Mouse (Mus musculus) mature B cell (primary cell): ENCODE data around the gene Lrrc4.

Experiments
- in situ Hi-C: fragments of 300-500 bp; cut with MboI; formaldehyde crosslinking; loops from 2 replicates; pipeline ENCODE4 v1.14.3; 2019

Gene Lrrc4

DNA sequence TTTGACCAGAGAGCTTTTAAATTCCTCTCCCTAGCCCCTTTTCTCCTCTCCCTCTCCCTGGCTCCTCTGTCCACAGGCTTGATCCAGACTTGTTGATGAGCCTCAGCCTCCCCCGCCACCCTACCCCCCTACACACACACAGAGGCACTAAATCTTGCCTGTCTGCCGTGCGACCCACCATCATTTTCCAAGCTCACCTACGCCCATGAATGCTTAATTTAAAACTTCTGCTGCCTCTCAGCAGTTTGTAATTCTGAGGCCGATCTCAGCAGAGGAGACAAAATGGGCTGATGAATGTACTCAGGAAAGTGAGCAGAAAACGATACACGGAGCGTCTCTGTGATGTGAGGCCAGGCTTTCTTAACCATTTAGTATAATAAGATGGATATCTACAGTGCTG is 23.1 kb upstream of the Lrrc4 start:
- in situ Hi-C loops, result no loop called here

DNA sequence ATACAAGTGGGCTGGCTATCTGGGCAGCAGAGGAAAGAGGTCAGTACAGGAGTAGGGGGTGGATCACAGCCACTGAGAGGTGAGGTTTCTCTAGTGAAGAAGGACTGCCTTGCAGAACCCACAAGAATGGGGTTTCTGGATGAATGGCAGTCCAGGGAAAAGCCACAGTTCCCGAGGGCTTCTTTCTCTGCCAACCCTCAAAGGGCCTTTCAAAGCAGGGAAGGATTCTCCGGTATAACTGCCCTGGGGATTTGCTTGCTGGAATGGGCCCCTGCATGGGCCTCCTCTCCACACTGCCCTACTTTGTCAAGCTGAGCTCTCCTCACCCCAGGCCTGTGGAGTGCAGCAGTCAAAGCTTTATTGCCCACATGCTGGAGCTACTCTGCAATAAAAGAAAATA is 22.1 kb upstream of the Lrrc4 start:
- in situ Hi-C loops, result no loop called here

DNA sequence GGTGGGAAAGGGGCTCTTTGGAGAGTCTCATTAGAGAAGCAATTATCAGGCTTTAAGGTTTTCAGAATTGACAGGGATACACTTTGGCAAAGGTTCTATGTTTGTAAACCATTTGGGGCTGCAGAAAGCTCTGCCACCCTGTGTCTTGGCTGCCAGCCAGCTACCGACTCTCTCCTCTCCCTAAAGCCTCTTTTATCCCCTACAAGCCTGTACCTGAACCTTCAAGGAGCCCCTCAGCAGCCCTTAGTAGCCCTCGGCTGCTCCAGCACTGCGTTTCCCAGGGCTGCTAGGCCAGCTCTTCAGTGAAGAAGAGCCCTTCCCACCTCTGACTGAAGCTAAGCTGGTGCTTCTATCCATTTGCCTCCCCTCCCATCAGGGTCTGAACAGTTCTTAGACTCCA is 21.6 kb upstream of the Lrrc4 start:
- in situ Hi-C loops, result no loop called here

DNA sequence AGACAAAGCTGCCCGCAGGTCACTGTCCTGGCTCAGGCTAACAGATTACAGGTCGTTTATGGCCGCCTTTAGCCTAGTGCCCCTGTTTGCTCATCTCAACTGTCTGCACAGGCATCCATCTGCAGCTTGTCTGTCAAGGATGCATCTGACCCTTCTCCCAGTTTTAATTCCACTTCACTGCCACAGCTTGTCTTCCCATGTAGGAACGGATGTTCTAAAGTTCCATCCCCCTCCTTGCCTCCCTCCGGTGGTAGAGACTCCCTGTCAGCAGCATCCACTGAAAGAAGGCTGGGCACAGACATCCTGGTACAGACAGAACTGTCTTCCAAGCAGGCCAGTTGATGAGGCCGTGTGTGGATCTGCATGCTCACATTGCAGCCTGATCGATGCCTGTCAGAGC is 20.8 kb upstream of the Lrrc4 start:
- in situ Hi-C loops, result no loop called here

DNA sequence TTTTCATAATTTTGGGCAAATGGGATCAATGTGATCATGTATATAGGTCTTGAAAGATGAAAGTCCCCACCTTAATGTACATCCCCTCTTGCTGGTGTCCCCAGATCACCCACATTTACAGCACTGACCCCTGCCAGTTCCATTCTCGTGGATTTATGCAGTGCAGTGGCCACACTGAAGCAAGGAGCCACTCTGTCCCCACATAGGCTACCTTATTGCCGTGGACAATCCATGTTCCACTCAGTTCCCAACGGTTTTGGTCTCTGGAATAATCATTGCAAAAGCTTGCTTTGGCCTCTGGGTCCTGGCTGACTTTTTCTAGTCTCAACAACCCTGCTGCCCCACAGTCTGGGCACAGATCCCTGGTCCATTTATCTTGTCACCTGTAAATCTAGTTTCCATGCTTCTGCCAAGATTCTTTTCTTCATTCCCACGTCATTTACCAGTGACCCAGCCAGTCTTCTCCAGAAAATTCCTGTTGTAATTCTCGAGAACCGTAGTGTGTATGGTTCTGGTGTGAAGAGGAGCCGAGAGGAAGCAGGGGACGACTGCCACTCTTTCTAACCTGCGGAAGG is 18.9 kb upstream of the Lrrc4 start:
- in situ Hi-C loops, result no loop called here

DNA sequence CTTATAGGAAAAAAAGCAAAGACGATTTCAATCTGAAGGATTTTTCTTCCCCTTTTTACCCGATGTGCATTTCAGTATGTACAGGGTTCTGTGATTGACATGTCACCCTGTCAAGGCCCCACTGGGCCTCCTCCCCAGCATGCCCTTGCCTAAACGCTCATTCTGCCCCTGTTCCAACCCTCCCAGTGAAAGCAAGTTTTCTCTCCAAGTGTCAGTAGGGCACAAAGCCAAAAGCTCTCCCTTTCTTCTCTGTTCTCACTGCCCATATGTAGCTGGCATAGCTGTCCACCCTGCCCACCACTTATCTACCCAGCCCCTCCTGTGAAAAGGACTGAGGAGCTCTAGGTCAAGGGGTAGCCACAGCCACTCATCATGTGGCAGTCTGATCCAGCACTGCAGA is 17.8 kb upstream of the Lrrc4 start:
- in situ Hi-C loops, result no loop called here

DNA sequence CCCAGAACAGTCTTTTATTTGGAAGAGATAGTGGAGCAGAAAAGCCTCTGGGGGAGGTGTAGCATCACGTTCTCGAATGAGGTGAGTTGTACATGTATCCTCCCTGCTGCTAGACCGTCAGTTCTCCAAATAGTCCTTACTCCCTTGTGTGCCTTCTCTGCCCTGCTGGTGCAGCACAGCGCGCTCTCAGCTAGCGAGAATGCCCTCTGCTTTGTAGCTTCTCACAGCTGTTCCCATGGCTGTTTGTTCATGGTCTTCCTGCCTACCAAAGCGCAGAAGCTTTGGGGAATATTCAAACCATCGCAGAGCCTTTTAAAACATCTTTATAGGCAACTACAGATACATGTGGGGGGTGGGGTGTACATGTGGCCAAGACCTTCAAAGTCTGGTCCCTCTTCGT is 17.3 kb upstream of the Lrrc4 start:
- in situ Hi-C loops, result no loop called here

DNA sequence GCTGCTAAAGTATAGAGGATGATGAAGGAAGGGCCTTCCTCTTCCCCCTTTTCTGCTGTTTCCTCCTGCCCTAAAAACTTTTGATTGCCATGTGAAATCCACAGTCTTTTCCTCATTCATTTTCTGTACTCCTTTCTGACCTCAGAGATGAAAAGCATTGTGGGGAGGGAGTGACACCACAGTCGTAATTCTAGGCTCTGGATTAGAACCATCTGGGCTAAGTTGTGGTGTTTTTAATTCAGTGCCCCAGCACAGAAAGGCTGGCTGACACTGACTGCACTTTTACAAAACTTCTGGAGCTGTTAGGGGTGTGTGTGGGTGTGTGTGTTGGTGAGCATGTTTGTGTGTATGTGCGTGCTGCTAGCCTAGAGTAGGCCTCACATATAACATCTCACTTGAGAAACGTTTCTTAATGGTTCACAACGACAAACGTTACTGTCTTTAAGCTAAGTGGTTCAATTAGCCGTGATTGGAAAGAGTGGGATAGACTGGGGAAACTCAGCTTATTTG is 16.8 kb upstream of the Lrrc4 start:
- in situ Hi-C loops, result no loop called here

DNA sequence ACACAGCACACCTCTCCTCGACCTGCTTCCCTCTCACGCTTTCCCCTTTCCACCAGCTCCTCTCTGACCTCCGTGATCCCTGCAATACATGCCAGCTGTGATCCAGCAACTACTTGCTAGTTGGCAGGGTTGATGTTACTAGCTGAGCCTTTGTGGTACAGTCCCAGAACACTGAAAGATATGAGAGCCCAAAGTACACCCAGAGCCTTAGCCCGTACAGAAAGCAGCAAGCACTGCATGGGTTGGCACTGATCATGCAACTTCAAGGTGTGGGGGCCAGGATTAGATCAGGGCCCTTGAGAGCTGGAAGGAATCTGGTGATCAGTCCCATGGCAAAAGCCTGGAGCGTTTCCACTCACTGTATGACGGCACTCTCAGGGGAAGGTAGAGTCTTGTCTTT is 16.1 kb upstream of the Lrrc4 start:
- in situ Hi-C loops, result no loop called here

DNA sequence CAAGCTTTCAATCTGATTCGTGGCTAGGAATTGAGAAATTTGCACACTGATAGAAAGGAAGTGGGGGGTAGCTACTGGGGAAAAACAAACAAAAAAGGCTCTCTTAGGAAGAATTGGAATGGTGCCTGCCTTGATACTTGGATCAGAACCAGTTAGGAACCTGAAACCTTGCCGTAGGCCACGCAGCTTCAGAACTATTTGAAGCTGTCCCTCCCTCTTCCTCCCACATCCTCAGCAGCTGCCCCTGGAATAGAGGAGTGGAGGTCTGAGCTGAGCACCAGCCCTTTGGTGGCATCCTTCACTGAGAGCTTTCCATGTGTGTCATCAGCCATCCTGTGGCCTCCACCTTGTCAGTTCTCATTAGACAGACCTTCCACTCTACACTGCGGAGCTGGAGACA is 14.1 kb upstream of the Lrrc4 start:
- in situ Hi-C loops, result no loop called here

DNA sequence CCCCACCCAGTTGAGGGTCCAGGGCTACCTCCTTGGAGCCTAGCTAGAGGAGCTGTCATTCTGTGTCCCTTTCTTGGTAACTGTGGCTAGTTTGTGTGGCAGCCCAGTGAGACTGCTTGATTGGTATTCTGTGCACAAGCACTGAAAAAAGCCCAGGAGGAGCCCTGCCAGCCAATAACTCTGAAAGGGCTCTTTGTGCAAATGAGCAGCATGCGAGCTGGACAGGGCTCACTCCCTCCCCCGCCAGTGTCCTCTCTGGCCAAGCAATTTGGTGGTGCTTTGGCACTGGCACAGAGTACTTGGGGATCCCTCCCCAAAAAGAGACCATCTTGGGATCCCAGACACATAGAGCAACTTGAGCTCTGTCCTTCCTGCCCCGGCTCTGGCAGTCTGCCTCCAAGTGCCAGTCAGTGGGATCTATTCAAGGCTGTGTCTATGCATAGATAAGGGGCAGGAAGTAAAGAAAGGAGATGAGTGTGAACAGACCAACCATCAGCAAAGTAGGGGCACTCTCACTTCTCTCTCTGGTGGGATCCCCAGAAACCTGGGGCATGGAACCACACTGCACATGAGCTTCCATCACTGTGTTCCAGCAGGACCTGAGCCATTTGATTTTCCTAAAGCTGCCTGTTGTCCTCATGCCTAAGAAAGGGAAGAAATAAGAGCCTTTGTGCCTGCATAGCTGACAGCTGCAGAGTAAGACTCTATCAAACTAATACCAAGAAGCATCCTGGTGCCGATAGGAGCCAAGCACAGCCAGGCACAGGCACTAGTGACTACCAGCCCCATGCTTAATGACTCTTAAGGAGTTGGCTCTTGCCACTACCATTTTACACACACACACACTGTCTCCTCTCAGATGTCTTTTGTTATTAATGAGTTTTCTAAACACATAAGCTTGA is 11.1 kb upstream of the Lrrc4 start:
- in situ Hi-C loops, result no loop called here

DNA sequence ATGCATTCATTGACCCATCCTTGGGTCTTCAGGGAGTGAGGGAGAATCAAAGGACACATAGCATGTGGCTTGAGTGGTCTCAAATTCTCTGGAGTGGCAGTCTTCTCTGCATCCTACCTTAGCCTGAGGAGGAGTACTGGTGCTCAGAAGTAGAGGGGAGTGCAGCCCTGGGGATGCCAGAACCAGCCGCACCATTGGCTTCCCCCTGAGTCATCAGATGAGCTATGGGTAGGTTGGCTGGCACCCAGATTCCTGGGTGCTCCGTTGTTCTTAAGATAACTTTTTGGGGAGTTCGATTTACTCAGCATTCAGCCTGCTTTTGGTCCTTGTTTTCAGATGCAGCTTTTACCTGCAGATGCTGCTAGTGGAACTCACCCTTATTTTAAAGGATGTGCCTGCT is 10.0 kb upstream of the Lrrc4 start:
- in situ Hi-C loops, result no loop called here

DNA sequence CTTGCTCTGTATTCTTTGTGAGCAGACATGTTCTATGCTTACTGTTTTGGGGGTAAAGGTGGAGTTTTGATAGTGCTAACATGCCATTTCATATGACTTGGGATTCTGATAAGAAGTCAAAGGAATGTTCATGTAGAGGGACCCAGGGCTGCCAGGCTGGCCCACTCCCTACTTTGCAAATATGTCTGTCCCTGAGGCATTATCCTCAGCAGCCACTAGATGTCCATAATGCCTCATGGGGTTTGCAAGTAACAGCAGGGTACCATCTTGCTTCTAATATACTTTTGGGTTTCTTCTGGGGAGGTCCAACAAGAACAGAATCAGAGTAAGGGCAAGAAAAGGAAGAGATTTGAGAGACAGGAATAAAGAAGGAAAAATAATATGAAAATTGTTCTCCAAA is 5.1 kb upstream of the Lrrc4 start:
- in situ Hi-C loops, result no loop called here

DNA sequence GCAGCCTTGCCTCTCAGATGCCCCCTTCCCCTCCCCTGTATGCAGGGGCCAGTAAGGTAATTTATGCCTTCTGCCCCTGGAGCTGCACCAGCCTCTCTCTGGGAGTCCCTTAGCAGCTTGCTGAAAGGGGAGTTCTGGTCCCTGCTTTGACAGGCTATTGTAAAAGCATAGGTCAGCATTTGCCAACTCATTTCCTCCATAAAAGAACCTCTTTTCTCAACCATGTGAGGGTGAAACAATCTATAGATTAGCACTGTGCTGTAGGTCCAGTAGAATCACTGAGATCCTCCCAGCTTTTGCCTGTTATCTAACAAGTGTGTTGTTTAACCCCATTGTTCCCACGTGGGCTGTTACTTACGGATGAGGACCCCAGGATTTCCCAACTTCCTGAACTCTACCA is 2.5 kb upstream of the Lrrc4 start:
- in situ Hi-C loops, result no loop called here

DNA sequence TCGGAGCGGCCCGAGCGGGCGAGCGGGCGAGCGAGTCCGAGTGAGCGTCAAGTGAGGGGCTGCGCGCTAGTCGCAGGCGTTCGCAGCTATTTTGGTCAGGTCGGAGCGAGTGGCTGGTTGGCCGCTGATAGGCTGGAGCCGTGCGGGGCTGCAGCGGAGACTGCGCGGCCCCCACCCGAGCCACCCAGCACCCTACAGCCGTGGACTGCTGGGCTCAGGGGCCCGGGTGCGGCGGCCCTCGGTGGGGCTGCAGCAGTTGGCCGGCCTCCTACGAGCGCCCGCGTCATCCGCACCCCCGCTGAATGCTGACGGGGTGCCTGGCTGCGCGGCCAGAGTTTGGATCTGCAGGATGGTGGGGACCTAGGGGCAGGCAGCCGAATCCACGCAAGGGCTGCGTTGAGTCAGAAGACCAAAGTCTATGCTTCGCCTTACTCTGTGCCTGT is 1.9 kb upstream of the Lrrc4 start:
- in situ Hi-C loops, result no loop called here

DNA sequence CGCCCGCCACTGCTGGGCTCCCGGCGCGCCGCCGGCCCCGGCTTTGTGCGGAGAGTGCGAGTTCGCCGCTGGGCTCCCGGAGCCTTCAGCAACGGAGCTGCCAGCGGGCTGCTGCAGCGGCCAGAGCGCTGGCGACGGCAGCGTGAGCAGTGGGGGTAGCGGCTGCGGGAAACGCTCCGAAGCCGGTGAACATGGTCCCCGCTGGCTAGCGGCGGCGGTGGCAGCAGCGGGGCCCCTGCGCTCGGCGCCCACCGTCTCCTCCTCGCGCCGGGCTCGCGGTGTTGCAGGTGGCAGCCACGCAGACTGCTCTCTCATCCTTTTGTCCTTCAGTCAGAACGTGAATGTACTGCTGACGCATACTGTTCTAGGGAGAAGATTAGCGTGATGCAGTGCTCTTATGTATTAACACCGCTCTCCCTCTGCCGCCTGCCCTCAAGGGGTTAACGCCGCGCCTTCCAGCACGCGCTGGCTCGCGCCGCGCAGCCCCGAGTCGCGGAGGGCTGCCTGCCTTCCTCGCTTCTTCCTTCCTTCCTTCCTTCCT is 1.3 kb upstream of the Lrrc4 start:
- in situ Hi-C loops, result no loop called here

DNA sequence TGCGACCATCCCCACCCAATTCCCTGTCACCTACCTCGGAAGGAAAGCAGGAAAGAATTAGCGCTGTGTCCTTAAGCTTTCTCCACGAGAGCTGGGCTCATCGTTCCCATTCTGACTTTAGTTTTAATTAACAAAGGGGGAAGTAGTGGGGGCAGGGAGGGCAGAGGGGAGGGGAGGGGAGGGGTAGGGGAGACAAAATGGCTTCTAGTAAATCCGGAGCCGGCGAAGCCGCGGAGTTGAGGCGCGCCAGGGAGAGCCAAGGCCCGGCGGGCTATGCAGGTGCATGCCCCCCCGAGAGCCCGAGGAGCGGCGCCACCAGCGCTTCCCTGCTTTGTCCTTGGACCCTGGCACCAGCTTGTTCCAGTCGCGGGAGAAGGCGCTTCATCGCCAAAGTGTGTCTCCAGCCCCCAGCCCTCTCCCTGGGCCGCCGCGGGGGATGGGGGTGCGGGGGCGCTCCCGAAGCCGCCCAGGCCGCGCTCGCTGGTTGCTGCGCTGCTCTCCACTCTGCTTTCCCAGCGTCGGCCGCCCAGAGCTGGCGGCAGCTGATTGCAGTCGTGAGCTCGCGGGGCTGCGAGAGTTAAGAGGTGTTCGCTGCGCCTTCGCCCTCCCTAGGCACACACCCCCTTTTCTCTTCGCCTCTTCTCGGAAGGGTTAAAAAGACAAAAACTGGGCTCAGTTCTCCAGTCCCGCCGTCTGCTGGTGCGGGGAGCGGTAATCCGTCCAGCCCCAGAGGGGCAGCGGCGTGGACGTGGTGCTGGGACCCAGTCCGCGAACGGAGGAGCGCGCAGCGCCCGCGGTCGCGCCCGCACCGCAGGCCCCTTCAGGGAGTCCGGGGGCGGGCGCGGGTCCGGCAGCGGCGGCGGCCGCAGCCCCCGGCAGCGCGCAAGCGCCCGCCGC is 555 bp upstream of the Lrrc4 start:
- in situ Hi-C loops, result no loop called here

DNA sequence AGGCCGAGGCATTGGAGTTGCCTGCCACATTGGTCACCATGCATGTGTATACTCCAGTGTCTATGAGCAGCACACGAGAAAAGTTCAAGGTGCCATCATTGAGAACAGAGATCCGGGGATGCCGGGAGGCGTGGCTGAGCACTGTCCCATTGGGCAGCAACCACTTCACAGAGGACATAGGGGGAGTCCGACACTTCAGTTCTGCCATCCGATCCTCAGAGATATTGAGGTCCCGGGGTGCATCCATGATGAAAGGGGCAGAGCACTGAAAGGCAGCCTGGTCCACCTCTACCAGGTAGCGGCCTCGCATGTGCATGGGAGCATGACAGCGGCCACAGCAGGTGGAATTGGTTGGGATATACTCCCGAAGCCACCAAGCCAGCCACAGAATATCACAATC is 1.2 kb downstream of the Lrrc4 start:
- in situ Hi-C loops, result no loop called here

DNA sequence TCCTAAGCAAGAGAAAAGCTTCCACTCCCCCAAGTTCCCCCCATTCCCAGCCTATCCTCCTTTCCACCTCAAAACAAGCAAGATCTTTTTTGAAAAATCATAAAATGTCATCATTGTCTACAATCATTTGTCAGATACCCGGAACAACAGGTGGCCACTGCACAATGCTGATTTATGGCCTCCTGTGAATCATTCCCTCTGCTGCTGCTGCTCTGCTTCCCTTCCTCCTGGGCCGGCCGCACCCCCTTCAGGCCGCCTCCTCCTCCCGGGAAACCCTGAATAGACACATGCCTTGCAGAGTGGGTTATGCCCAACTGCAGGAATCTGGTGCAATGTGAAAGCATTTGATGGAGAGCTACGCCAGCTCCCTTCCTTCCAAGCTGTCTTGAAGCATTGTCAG is 3.0 kb downstream of the Lrrc4 start:
- in situ Hi-C loops, result no loop called here

DNA sequence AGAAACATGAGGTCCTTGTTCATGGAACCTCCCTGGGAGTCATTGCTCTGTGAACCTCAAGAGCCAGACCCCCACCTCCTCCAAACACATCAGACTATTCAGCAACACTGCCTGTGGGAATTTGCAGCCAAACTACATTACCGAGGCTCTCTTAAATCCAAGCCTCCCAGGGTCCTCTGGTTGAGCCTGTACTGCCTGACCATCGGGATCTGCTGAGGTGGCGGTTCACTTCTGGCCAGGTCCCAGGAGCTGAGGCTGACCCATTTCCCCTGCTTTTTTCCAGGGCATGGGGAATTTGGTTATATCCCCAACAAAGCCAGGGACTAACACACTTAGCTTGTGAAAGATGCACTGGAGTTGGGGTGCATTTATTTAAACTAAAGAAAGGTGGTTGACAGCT is 4.0 kb downstream of the Lrrc4 start:
- in situ Hi-C loops, result no loop called here

DNA sequence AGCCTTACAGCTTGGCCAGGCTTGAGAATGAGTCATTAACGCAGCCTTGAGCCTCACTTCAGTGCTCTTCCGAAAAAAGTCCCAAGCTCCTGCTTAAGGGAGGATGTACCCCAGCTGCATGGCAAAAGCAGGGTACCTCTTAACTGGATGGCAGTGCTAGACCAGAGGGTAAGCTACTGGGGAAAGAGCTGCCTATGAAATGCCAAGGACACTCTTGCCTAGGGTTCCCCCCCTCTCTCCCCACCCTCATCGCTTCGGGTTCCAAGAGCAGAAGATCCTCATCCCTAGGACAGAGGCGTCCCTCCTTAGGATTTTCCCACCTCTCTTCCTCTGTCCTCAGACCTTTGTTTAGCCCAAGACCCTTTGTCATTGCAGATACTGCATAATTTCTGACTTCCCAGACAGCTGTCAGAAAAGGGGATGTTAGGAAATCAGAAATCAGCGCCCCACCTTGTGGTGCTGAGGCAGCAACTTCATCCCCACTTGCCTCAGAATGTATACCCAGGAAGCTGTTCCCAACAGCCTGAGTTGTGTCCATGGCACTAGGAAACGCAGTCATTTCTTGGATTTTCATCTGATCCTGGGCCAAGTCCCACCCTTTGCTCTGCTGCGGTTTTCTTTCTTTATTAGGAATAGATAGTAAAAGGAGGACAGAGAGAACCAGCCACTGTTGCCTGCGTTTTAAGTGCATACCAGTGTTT is 4.7 kb downstream of the Lrrc4 start:
- in situ Hi-C loops, result no loop called here

DNA sequence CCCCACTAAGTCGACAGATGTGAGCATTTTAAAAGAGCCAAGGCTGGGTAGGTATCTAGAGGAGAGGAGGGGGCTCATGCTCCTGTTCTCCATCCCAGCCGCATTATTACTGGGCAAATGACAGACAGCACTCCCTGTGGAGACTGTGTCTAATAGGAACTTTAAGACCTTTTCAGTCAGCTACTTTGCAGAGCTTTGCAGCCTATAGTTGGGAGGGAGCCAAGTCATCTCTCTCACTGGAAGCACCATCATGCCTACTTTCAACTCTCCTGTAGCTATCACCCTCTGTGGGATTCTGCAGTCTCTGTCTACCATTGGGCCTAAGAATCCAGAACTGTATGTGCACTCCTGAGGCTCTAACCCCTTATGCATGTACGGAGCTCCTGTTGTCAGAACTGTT is 5.7 kb downstream of the Lrrc4 start:
- in situ Hi-C loops, result no loop called here
